Mouse (Mus musculus): Measurements from ENCODE around the gene Bnipl. TPM values are rescaled to one million over a fixed set of nuclear protein-coding genes. Genes with fewer than 3 reads are reported as not detected.

The Bnipl gene
- polyA plus RNA-seq, 1 experiment from 2014 or later = 1.6 TPM

DNA sequence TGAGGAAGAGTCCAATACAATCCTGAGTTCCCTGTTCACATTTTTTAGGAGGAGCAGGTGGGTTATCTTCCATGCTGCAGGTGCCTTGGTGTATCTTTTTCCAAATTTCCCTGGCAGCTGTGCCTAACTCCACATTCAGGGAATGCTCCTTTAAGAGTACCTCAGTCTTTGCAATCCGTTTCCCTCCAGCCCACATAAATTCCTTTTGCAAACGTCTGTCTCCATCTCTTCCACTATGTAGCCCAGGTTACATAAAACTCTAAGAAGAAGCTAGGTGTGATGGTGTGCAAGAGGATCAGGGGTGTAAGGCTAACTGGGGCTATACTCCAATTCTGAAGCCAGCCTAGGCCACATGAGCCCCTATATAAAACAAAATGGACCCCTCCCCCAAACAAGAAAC lies 7.9 kb downstream of the Bnipl start:
- no peaks in the 10 kb centered on the region for H3K9me3 ChIP-seq (replicated peaks; ENCODE audit: low read length)
- 68% methylated on average over 2 of the region's 2 CpGs for WGBS
- ATAC-seq (replicated peaks; ENCODE audit: low FRiP score, low read depth) = no peak
- H3K27me3 ChIP-seq (ENCODE audit: insufficient read depth, low read length) = no peaks in the 10 kb centered on the region
- no peak overlapping the region for H3K4me3 ChIP-seq (replicated peaks; ENCODE audit: low read depth, low read length)
- H3K9ac ChIP-seq (ENCODE audit: low read depth, low read length) = no peak overlapping the region
- 0 out of 2 replicates have a peak, but pooled peaks cover 3% of the 10 kb centered on the region for H3K36me3 ChIP-seq (ENCODE audit: insufficient read depth, low read length)
- no peak for TF ChIP-seq CTCF (IDR thresholded peaks at IDR 0.05; ENCODE audit: low read depth)
- no peak overlapping the region for H3K27ac ChIP-seq
- H3K4me1 ChIP-seq (replicated peaks; ENCODE audit: insufficient read depth, low read length) = 0 out of 2 replicates have a peak, but pooled peaks cover 6% of the 10 kb centered on the region
- H3K4me2 ChIP-seq (ENCODE audit: low read length) = no peak overlapping the region
- no peak for DNase-seq (ENCODE audit: low spot score)

DNA sequence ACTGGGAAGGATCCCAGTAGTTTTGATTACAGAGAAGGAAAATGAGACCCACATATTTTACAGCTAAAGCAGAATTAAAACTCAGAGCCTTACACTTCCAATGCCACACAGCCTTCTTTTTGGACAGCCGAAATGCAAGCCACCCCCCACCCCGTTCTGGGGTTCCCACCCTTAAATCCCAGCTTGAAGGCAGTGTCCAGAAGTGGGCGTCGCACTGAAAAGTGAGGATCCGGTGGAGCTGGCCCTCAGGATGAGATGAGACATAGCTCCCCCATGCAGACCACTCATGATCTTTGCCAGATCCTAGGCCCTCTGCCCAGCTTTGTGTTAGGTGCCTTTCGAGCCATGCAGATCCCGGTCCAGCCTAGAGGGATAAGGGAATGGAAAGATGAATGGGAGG lies 9.5 kb downstream of the Bnipl start, which contains the start of gene Gm128:
Gene Gm128, minus strand, starts transcription at position 101 of the 400 bp plus-strand sequence.
- H3K9me3 ChIP-seq (replicated peaks; ENCODE audit: low read length) = no peaks in the 10 kb centered on the region
- no peak within 1 kb of the TSS for H3K9ac ChIP-seq (ENCODE audit: low read depth, low read length)
- ATAC-seq (replicated peaks; ENCODE audit: low FRiP score, low read depth) (no peak), DNase-seq (ENCODE audit: low spot score) (no peak)
- TF ChIP-seq CTCF (IDR thresholded peaks at IDR 0.05; ENCODE audit: low read depth) = no peak
- 0 out of 2 replicates have a peak, but pooled peaks cover 6% of the 10 kb centered on the region for H3K4me1 ChIP-seq (replicated peaks; ENCODE audit: insufficient read depth, low read length)
- 0 out of 2 replicates have a peak, but pooled peaks cover 7% of the 10 kb centered on the region for H3K36me3 ChIP-seq (ENCODE audit: insufficient read depth, low read length)
- peak within 1 kb of the TSS; percentile 10; the same call in 1 of the 2 replicates for H3K4me2 ChIP-seq (ENCODE audit: low read length)
- no peak within 1 kb of the TSS for H3K4me3 ChIP-seq (replicated peaks; ENCODE audit: low read depth, low read length)
- H3K27ac ChIP-seq = no peak within 1 kb of the TSS
- H3K27me3 ChIP-seq (ENCODE audit: insufficient read depth, low read length) = no peaks in the 10 kb centered on the region
- 84% methylated on average over 7 of the region's 7 CpGs for WGBS

DNA sequence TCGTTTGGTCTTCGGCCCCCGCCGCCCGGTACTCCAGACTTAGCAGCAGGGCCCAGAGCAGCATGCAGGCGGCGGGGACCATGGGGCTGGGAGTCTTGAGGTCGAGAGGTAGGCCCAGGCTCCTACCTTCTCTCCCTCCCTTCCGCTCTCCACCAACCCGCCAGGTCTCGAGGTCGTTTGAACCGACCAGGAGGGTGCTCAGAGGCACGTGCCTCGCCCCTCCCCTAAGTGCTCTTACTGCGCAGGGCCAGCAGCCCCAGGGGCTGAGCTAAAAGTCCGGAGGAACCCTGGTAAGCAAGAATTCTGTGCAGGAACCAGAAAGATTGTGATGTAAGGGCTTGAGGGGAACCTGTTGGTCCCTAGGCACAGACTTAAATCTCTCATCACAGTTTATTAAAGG lies 10.1 kb downstream of the Bnipl start:
- no peak overlapping the region for H3K9ac ChIP-seq (ENCODE audit: low read depth, low read length)

DNA sequence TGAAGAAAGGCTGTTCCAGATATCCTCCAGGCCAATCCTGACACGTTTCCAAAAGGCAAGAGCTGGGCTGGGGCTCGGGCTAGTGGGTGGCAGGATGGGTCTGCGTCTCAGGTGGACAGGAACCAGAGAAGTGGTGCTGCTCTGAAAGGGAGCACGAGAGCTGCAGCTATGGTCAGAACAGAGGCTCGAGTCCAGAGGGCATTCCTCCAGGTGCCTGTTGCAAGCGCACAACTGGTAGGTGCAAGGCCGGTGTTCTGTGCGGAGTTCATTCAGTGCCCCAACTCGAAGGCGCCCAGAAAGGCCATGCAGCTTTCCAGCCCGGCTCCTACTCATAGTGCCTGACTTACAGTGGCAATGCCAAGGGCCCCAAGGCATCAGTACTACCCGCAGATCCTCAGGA lies 11.0 kb downstream of the Bnipl start:
- H3K4me3 ChIP-seq (replicated peaks; ENCODE audit: low read depth, low read length) = no peak overlapping the region
- H3K27me3 ChIP-seq (ENCODE audit: insufficient read depth, low read length) = no peaks in the 10 kb centered on the region
- H3K27ac ChIP-seq = no peak overlapping the region
- WGBS = 90% methylated on average over 12 of the region's 12 CpGs
- no peaks in the 10 kb centered on the region for H3K9me3 ChIP-seq (replicated peaks; ENCODE audit: low read length)
- no peak for TF ChIP-seq CTCF (IDR thresholded peaks at IDR 0.05; ENCODE audit: low read depth)
- H3K4me1 ChIP-seq (replicated peaks; ENCODE audit: insufficient read depth, low read length) = 0 out of 2 replicates have a peak, but pooled peaks cover 6% of the 10 kb centered on the region
- no peak for ATAC-seq (replicated peaks; ENCODE audit: low FRiP score, low read depth)
- DNase-seq (ENCODE audit: low spot score) = no peak
- no peak overlapping the region for H3K4me2 ChIP-seq (ENCODE audit: low read length)
- H3K9ac ChIP-seq (ENCODE audit: low read depth, low read length) = no peak overlapping the region
- H3K36me3 ChIP-seq (ENCODE audit: insufficient read depth, low read length) = peaks cover 19% of the 10 kb centered on the region; the same call in 1 of the 2 replicates

More for the DNA sequence above, 10.1 kb downstream of the Bnipl start:
- peak overlapping the region; percentile 10; the same call in 1 of the 2 replicates for H3K4me2 ChIP-seq (ENCODE audit: low read length)
- no peak for TF ChIP-seq CTCF (IDR thresholded peaks at IDR 0.05; ENCODE audit: low read depth)
- H3K4me1 ChIP-seq (replicated peaks; ENCODE audit: insufficient read depth, low read length) = 0 out of 2 replicates have a peak, but pooled peaks cover 6% of the 10 kb centered on the region
- H3K27ac ChIP-seq = no peak overlapping the region
- H3K36me3 ChIP-seq (ENCODE audit: insufficient read depth, low read length) = peaks cover 10% of the 10 kb centered on the region; the same call in 1 of the 2 replicates
- DNase-seq (ENCODE audit: low spot score) (no peak), ATAC-seq (replicated peaks; ENCODE audit: low FRiP score, low read depth) (0 out of 2 replicates have a peak, but pooled peaks have one; percentile 40)
- 34% methylated on average over 17 of the region's 17 CpGs for WGBS
- H3K27me3 ChIP-seq (ENCODE audit: insufficient read depth, low read length) = no peaks in the 10 kb centered on the region
- H3K9me3 ChIP-seq (replicated peaks; ENCODE audit: low read length) = no peaks in the 10 kb centered on the region
- H3K4me3 ChIP-seq (replicated peaks; ENCODE audit: low read depth, low read length) = no peak overlapping the region

DNA sequence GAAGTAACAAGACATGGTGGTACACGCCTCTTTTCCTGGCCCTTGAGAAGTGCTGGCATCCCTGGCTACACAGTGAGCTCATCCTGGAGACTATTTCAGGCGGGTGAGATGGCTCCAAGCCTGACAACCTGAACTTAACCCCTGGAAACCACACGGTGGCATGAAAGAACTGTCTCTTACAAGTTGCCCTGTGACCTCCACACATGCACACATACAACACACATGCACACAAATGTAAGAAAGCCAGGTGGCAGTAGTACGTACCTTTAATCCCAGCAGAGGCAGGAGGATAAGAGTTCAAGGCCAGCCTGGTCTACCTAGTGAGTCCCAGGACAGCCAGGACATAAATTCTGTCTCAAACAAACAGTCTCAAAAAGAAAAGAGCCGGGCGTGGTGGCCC lies 12.0 kb downstream of the Bnipl start:
- Histone ChIP-seq H3K4me3 (replicated peaks; ENCODE audit: low read depth, low read length) (no peak overlapping the region), H3K27ac (no peak overlapping the region), H3K27me3 (ENCODE audit: insufficient read depth, low read length) (no peaks in the 10 kb centered on the region), H3K4me1 (replicated peaks; ENCODE audit: insufficient read depth, low read length) (0 out of 2 replicates have a peak, but pooled peaks cover 6% of the 10 kb centered on the region), H3K36me3 (ENCODE audit: insufficient read depth, low read length) (peaks cover 27% of the 10 kb centered on the region; the same call in 1 of the 2 replicates), H3K9ac (ENCODE audit: low read depth, low read length) (no peak overlapping the region), H3K9me3 (replicated peaks; ENCODE audit: low read length) (no peaks in the 10 kb centered on the region), H3K4me2 (ENCODE audit: low read length) (no peak overlapping the region)
- TF ChIP-seq CTCF (IDR thresholded peaks at IDR 0.05; ENCODE audit: low read depth) = 0 out of 2 replicates have a peak, but pooled peaks have one; percentile 19
- no peak for DNase-seq (ENCODE audit: low spot score)
- 88% methylated on average over 6 of the region's 6 CpGs for WGBS
- no peak for ATAC-seq (replicated peaks; ENCODE audit: low FRiP score, low read depth)

DNA sequence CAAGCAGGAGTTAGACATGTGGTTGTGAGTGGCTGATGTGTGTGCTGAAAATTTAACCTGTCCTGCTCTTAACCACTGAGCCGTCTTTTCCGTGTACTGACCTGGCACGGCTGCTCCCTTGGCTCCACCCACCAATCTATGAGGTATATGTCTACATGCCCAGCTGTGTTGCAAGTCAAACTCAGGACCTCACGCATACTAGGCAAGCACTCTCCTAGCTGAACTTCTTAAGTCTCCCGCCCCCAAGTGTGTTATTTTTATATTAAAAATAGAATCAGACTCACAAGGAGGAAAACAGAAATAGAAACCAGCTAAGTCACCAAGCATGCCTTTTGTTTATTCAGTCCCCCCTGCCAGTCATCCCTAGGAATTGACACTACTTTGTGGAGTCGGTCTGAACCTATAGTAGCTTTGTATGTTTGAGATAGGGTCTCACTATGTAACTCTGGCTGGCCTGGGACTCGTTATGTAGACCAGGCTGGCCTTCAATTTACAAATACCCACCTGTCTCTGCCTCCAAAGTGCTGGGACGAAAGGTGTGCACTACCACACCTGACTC lies 13.4 kb downstream of the Bnipl start:
- ATAC-seq (replicated peaks; ENCODE audit: low FRiP score, low read depth) = no peak
- H3K27ac ChIP-seq = no peak overlapping the region
- no peak for TF ChIP-seq CTCF (IDR thresholded peaks at IDR 0.05; ENCODE audit: low read depth)
- peaks cover 39% of the 10 kb centered on the region for H3K36me3 ChIP-seq (ENCODE audit: insufficient read depth, low read length)
- no peak overlapping the region for H3K4me2 ChIP-seq (ENCODE audit: low read length)
- H3K4me1 ChIP-seq (replicated peaks; ENCODE audit: insufficient read depth, low read length) = 0 out of 2 replicates have a peak, but pooled peaks cover 6% of the 10 kb centered on the region
- no peak overlapping the region for H3K9ac ChIP-seq (ENCODE audit: low read depth, low read length)
- 77% methylated on average over 8 of the region's 8 CpGs for WGBS
- H3K9me3 ChIP-seq (replicated peaks; ENCODE audit: low read length) = no peaks in the 10 kb centered on the region
- H3K4me3 ChIP-seq (replicated peaks; ENCODE audit: low read depth, low read length) = no peak overlapping the region
- DNase-seq (ENCODE audit: low spot score) = no peak
- no peaks in the 10 kb centered on the region for H3K27me3 ChIP-seq (ENCODE audit: insufficient read depth, low read length)
